Mouse (Mus musculus): Measurements from ENCODE around the gene Socs7. TPM values are rescaled to one million over a fixed set of nuclear protein-coding genes. Genes with fewer than 3 reads are reported as not detected.
"Not testable (repeated sequence)": the region's sequence is repeated elsewhere in the genome, so short reads cannot be mapped to it uniquely, and the experiment has no call there.

The Socs7 gene
- total RNA-seq (2021) = 10 to 100 TPM; 33.4 to 34.5 TPM
- long read RNA-seq, experiment 1, full-length matches to known transcripts = 3 of 9 reads
- long read RNA-seq, experiment 1, partial matches to known transcripts = 0 of 9 reads
- long read RNA-seq, experiment 1, other reads (novel, unspliced or antisense) = 6 of 9 reads
- long read RNA-seq, experiment 2, full-length matches to known transcripts = 2 of 15 reads
- long read RNA-seq, experiment 2, partial matches to known transcripts = 3 of 15 reads
- long read RNA-seq, experiment 2, other reads (novel, unspliced or antisense) = 10 of 15 reads

- peak; percentile 94 to 96 for DNase-seq (ENCODE audit: low spot score in 2 of 2)
These were observed at the start of gene Socs7 for GRCm38 (mm10) chr11:97361948-97362648. Socs7 (plus strand) TSS chr11:97362551.

GRCm38 (mm10) chr11:97312871-97313270 lies 49.5 kb upstream of the Socs7 start:
- not testable (repeated sequence) for DNase-seq (ENCODE audit: low spot score in 2 of 2)

GRCm38 (mm10) chr11:97314110-97314509 lies 48.2 kb upstream of the Socs7 start:
- no peak for DNase-seq (ENCODE audit: low spot score in 2 of 2)

- no peak for DNase-seq (ENCODE audit: low spot score in 2 of 2)
These were observed 47.4 kb upstream of the Socs7 start for GRCm38 (mm10) chr11:97314751-97315503.

GRCm38 (mm10) chr11:97315504-97316503 lies 46.5 kb upstream of the Socs7 start, which contains the start of gene Mrpl45:
Mrpl45 (plus strand) TSS chr11:97315716.
- peak; percentile 98 for DNase-seq (ENCODE audit: low spot score in 2 of 2)

- DNase-seq (ENCODE audit: low spot score in 2 of 2) = no peak
These were observed 41.2 kb upstream of the Socs7 start for GRCm38 (mm10) chr11:97321197-97321596.

GRCm38 (mm10) chr11:97321894-97322600 lies 40.3 kb upstream of the Socs7 start:
- not testable (repeated sequence) for DNase-seq (ENCODE audit: low spot score in 2 of 2)

GRCm38 (mm10) chr11:97325224-97325623 lies 37.1 kb upstream of the Socs7 start:
- no peak for DNase-seq (ENCODE audit: low spot score in 2 of 2)

GRCm38 (mm10) chr11:97328148-97328547 lies 34.2 kb upstream of the Socs7 start:
- DNase-seq (ENCODE audit: low spot score in 2 of 2) = peak in 1 of 2 experiments; percentile 43

GRCm38 (mm10) chr11:97330315-97330714 lies 32.0 kb upstream of the Socs7 start:
- DNase-seq (ENCODE audit: low spot score in 2 of 2) = no peak

GRCm38 (mm10) chr11:97331231-97332190 lies 30.8 kb upstream of the Socs7 start:
- DNase-seq (ENCODE audit: low spot score in 2 of 2) = no peak

- DNase-seq (ENCODE audit: low spot score in 2 of 2) = no peak
These were observed 29.3 kb upstream of the Socs7 start for GRCm38 (mm10) chr11:97333044-97333443.

GRCm38 (mm10) chr11:97333896-97334295 lies 28.5 kb upstream of the Socs7 start:
- no peak for DNase-seq (ENCODE audit: low spot score in 2 of 2)

GRCm38 (mm10) chr11:97334400-97334799 lies 28.0 kb upstream of the Socs7 start:
- no peak for DNase-seq (ENCODE audit: low spot score in 2 of 2)

- no peak for DNase-seq (ENCODE audit: low spot score in 2 of 2)
These were observed 26.1 kb upstream of the Socs7 start for GRCm38 (mm10) chr11:97336238-97336637.

GRCm38 (mm10) chr11:97336751-97337345 lies 25.5 kb upstream of the Socs7 start:
- no peak for DNase-seq (ENCODE audit: low spot score in 2 of 2)

- no peak for DNase-seq (ENCODE audit: low spot score in 2 of 2)
These were observed 25.0 kb upstream of the Socs7 start for GRCm38 (mm10) chr11:97337363-97337762.

- DNase-seq (ENCODE audit: low spot score in 2 of 2) = no peak
These were observed 23.9 kb upstream of the Socs7 start for GRCm38 (mm10) chr11:97338302-97338976.

All from gastrocnemius, postnatal 4 days (tissue).